Mouse (Mus musculus) frontal cortex, postnatal 14 days (tissue): ENCODE measurements around the gene Neurl4.

Experiments used
- DNase-seq, 2 experiments: peaks; one replicate each; pipeline ENCODE4 v3.0.0; 2022; ENCODE audit warnings: low spot score in 2 of 2

Gene Neurl4

GRCm38 (mm10) chr11:69881787-69882670, 18.8 kb upstream of the Neurl4 start:
- no peak for DNase-seq

- no peak for DNase-seq
These were observed 17.8 kb upstream of the Neurl4 start for GRCm38 (mm10) chr11:69883066-69883465.

- no peak for DNase-seq
These were observed 17.2 kb upstream of the Neurl4 start for GRCm38 (mm10) chr11:69883527-69884151.

- DNase-seq: no peak
These were observed 16.6 kb upstream of the Neurl4 start for GRCm38 (mm10) chr11:69884240-69884639.

- no peak for DNase-seq
These were observed 16.2 kb upstream of the Neurl4 start for GRCm38 (mm10) chr11:69884663-69885062.

- DNase-seq: no peak
These were observed 13.8 kb upstream of the Neurl4 start for GRCm38 (mm10) chr11:69886907-69887635.

- DNase-seq: no peak
These were observed 9.4 kb upstream of the Neurl4 start for GRCm38 (mm10) chr11:69891482-69891881.

- DNase-seq: no peak
These were observed 6.2 kb upstream of the Neurl4 start for GRCm38 (mm10) chr11:69894671-69895070.

GRCm38 (mm10) chr11:69895291-69895690, 5.6 kb upstream of the Neurl4 start, which contains the start of gene Acap1:
Acap1 (minus strand) TSS chr11:69895539.
- no peak for DNase-seq

GRCm38 (mm10) chr11:69899870-69900269, 1.0 kb upstream of the Neurl4 start:
- DNase-seq: no peak

GRCm38 (mm10) chr11:69901406-69901846, 554 bp downstream of the Neurl4 start:
- peak; percentile 95 to 97 for DNase-seq

- DNase-seq: no peak
These were observed 1.1 kb downstream of the Neurl4 start for GRCm38 (mm10) chr11:69901993-69902392.

GRCm38 (mm10) chr11:69902972-69903371, 2.1 kb downstream of the Neurl4 start:
- no peak for DNase-seq

GRCm38 (mm10) chr11:69904311-69904710, 3.4 kb downstream of the Neurl4 start:
- DNase-seq: no peak

GRCm38 (mm10) chr11:69908645-69909044, 7.8 kb downstream of the Neurl4 start:
- no peak for DNase-seq

GRCm38 (mm10) chr11:69909174-69909573, 8.3 kb downstream of the Neurl4 start:
- no peak for DNase-seq

- no peak for DNase-seq
These were observed 9.3 kb downstream of the Neurl4 start for GRCm38 (mm10) chr11:69910177-69910576.

- DNase-seq: no peak
These were observed 10.1 kb downstream of the Neurl4 start for GRCm38 (mm10) chr11:69910781-69911560.

- no peak for DNase-seq
These were observed 10.8 kb downstream of the Neurl4 start for GRCm38 (mm10) chr11:69911701-69912100.

GRCm38 (mm10) chr11:69912716-69913530, 12.1 kb downstream of the Neurl4 start:
- no peak for DNase-seq
